Mouse (Mus musculus) hindbrain, postnatal 0 days (tissue): ENCODE results near the gene Ptges. TPM values are rescaled to one million over a fixed set of nuclear protein-coding genes. Genes with fewer than 3 reads are reported as not detected.
A peak's percentile ranks its signal among the peaks of the same experiment; 100 is the strongest.

Source experiments
- ATAC-seq: fragments of 200-750 bp; cut with Nextera tagmentation; 2 replicates; pipeline ENCODE4 v1.8.0; 2017; ENCODE audit warnings: mild to moderate bottlenecking, moderate TSS enrichment, moderate library complexity
- DNase-seq: peaks from one replicate; pipeline ENCODE4 v3.0.0-alpha.2; 2015; ENCODE audit warnings: low spot score
- H3K27ac ChIP-seq: fragments of 300-500 bp; sonication (generic); 2 replicates; pipeline ENCODE4 v1.5.1; 2014; ENCODE audit warnings: mild to moderate bottlenecking
- H3K27me3 ChIP-seq: fragments of 300-500 bp; sonication (generic); 2 replicates; pipeline ENCODE4 v1.6.1; 2014; ENCODE audit warnings: low read length, mixed read lengths; ENCODE audit not compliant: insufficient read depth
- H3K36me3 ChIP-seq: fragments of 300-500 bp; sonication (generic); 2 replicates; pipeline ENCODE4 v1.6.1; 2014; ENCODE audit warnings: low read length, mixed read lengths; ENCODE audit not compliant: insufficient read depth
- H3K4me1 ChIP-seq: fragments of 300-500 bp; sonication (generic); 2 replicates; pipeline ENCODE4 v1.6.1; 2014; ENCODE audit warnings: antibody characterized with exemption, low read length, mixed read lengths; ENCODE audit not compliant: insufficient read depth
- H3K4me2 ChIP-seq: fragments of 300-500 bp; sonication (generic); 2 replicates; pipeline ENCODE4 v1.6.1; 2014; ENCODE audit warnings: low read depth, mild to moderate bottlenecking, low read length, moderate library complexity, mixed read lengths
- H3K4me3 ChIP-seq: fragments of 300-500 bp; sonication (generic); 2 replicates; pipeline ENCODE4 v1.5.1; 2014; ENCODE audit warnings: low read length
- H3K9ac ChIP-seq: fragments of 300-500 bp; sonication (generic); replicated peaks from 2 replicates; pipeline ENCODE4 v1.6.1; 2014; ENCODE audit warnings: mild to moderate bottlenecking, low read length, moderate library complexity, mixed read lengths
- H3K9me3 ChIP-seq: fragments of 300-500 bp; sonication (generic); 2 replicates; pipeline ENCODE4 v1.6.1; 2016; ENCODE audit warnings: low read length, mixed read lengths
- CTCF ChIP-seq: IDR thresholded peaks from 2 replicates; pipeline ENCODE4 v1.5.1; 2016; ENCODE audit warnings: antibody characterized with exemption, control low read depth, low read depth
- WGBS: fragments of 180-500 bp; shearing (Covaris S2); extraction: QIAGEN DNeasy Blood & Tissue Kit; methylation state at CpG from one replicate; pipeline ENCODE4 v1.1.7; 2014; 5-methylcytosine and 5-hydroxymethylcytosine counted together
- polyA plus RNA-seq: library from polyadenylated mRNA; unstranded; fragments of >200 nt; fragmentation: Nextera tagmentation; extraction: Ambion mirVana; gene quantifications from 2 replicates; pipeline ENCODE4 v1.2.1, GENCODE M21; 2015
- total RNA-seq: library from RNA; depleted of rRNA; stranded (reverse); fragments of >200 nt; gene quantifications from 2 replicates; pipeline ENCODE4 v1.2.3, GENCODE M21; 2014

Gene Ptges
- total and polyA plus RNA-seq, 2 experiments from 2014 or later = 8.4 to 13.3 TPM

DNA sequence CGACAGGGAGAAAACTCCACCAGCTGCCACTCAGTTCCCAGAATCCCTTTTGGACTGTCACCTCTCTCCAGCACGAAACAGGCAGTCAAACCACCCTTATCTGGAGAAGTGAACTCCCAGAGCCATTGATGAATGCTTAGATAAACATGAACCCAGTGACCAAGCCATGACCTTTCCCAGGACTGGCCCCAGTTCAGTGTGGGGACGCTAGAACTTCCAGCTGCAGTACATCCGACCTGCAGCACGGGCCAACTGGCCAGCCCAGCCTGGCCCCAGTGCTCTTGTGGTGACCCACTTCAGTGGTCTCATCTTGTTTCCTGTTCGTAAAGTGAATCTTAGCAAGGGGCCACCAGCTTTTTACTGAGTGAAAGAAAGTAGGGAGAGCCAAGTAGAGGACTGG is 36.3 kb downstream of the Ptges start:
- DNase-seq = no peak
- 38% methylated on average over 6 of the region's 6 CpGs for WGBS

DNA sequence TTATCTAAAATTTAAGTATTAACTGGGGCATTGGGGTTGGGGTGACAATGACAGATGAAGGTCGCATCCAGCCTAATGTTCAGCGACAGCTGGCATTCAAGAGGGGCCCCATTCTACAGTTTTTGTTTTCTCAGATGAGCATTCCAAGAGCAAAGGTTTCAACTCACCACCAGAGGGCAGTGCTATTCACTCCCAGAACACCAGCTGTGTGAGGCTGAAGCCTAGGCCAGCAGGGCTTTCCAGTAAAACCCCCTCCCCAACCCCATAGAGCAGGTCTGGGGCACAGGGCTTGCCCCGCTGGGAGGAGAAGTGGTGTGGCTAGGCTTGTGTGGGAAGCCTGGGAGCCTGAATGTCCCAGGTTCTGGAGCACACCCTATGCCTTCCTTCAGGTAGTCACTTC is 38.7 kb downstream of the Ptges start:
- Histone ChIP-seq H3K4me1 (no peaks in the 10 kb centered on the region), H3K4me2 (no peak overlapping the region), H3K27ac (no peak overlapping the region), H3K9ac (no peak overlapping the region), H3K9me3 (no peaks in the 10 kb centered on the region), H3K36me3 (no peaks in the 10 kb centered on the region), H3K4me3 (no peak overlapping the region), H3K27me3 (no peaks in the 10 kb centered on the region)
- WGBS = 3% methylated on average over 3 of the region's 3 CpGs
- peak; percentile 79 for DNase-seq
- 0 out of 2 replicates have a peak, but pooled peaks have one; percentile 24 for ATAC-seq
- TF ChIP-seq CTCF = peak; percentile 80

More for the DNA sequence above, 36.3 kb downstream of the Ptges start:
- Histone ChIP-seq H3K27me3 (no peaks in the 10 kb centered on the region), H3K36me3 (no peaks in the 10 kb centered on the region), H3K9ac (no peak overlapping the region), H3K4me3 (no peak overlapping the region), H3K27ac (no peak overlapping the region), H3K4me2 (no peak overlapping the region), H3K4me1 (no peaks in the 10 kb centered on the region), H3K9me3 (no peaks in the 10 kb centered on the region)
- no peak for ATAC-seq
- no peak for TF ChIP-seq CTCF

DNA sequence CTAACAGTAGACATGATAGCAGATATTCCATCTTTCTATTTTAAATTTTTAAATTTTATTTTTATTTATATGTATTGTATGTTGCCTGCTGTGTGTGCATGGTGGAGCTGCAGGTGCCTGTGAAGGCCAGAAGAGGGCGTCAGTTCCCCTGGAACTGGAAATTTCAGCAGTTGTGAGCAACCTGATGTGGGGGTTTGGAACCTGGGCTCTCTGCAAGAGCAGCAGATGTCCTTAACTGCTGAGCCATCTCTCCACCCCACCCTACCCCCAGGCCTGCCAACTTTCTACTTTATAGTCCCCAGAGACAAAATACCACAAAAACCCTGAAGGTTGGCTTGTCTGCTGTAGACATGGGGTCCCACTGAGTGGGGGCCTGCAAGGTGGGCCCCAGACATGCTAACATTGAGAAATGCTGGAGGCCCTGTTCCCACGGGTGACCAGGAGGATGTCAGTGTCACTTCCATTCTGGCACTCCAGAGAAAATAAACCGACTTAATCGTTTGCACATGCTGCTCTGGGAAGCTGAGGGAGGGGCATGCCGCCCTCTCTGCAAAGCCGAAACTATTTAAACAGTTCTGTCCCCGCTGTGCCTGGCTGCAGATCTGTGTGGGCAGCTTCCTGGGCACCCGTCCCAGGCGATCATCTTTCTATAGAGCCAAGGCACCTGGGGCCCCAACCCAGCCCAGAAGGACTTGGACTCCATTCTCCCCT is 44.1 kb downstream of the Ptges start:
- Histone ChIP-seq H3K4me1 (no peaks in the 10 kb centered on the region), H3K4me2 (no peak overlapping the region), H3K27me3 (no peaks in the 10 kb centered on the region), H3K4me3 (no peak overlapping the region), H3K36me3 (no peaks in the 10 kb centered on the region), H3K27ac (peak overlapping the region; percentile 43), H3K9me3 (no peaks in the 10 kb centered on the region), H3K9ac (no peak overlapping the region)
- peak; percentile 81 for DNase-seq
- peak; percentile 32; the same call in 1 of the 2 replicates for TF ChIP-seq CTCF
- ATAC-seq = peak; percentile 80
- WGBS = 30% methylated on average over 9 of the region's 9 CpGs

DNA sequence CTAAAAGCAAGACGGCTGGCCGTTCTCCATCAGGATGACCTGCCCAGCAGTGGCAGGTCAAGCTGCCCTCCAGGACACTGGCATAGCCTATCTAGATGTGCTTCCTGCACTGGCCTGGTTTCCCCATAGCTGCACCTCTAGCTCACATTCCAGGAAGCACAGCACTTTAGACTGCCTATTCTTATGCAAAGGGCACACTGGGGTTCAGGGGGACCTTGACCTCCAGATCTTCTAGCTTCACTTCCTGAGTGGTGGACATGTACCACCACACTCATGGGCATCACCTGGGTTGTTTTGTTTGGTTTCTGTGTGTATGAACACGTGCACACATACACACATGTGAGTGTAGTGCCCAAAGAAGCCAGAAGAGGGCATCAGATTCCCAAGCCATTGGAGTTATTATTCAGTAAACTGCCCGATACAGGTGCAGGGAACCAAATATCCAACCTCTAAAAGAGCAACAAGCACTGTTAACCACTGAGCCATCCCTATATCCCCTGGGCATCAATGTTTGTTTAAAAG is 44.8 kb downstream of the Ptges start:
- Histone ChIP-seq H3K9ac (no peak overlapping the region), H3K4me3 (no peak overlapping the region), H3K4me2 (no peak overlapping the region), H3K9me3 (no peaks in the 10 kb centered on the region), H3K4me1 (no peaks in the 10 kb centered on the region), H3K27me3 (no peaks in the 10 kb centered on the region), H3K27ac (no peak overlapping the region), H3K36me3 (no peaks in the 10 kb centered on the region)
- ATAC-seq = no peak
- TF ChIP-seq CTCF = 0 out of 2 replicates have a peak, but pooled peaks have one; percentile 28
- 92% methylated on average over 4 of the region's 4 CpGs for WGBS
- DNase-seq = no peak

DNA sequence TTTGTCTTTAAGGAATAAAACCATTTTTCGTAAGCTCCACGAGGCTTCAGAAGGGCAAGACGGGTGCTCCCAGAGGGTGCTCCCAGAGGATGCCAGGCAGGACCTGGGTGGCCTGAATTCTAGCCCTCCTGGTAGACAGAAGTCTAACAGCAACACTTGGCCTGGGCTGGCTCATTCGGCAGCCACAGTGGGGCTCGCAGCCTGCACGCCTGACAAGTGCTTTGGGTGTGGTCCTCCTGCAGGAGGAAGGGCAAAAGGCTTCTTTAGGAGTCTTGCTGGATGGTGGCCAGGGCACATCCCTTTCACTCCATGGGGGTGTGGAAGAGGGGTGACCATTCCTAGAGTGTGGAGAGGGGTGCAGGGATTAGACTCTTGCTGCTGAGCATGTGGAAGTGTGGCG is 48.4 kb downstream of the Ptges start:
- DNase-seq = no peak
- 80% methylated on average over 7 of the region's 7 CpGs for WGBS

DNA sequence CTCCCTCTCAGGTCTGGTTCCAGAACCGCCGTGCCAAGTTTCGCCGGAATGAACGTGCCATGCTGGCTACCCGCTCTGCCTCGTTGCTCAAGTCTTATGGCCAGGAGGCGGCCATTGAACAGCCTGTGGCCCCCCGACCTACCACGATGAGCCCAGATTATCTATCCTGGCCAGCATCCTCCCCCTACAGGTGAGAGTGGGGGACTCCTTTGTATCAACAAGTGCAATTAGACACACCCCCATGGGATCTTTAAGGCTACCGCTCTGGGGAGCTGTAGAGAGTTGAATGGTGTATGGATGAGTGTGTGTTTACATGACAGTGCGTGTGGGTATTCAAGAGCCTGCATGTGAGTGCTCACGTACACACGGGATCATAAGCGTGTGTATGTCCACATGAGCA is 50.2 kb downstream of the Ptges start:
- no peak for DNase-seq
- no peak overlapping the region for H3K27ac ChIP-seq
- TF ChIP-seq CTCF = no peak
- 0 out of 2 replicates have a peak, but pooled peaks cover 3% of the 10 kb centered on the region for H3K4me1 ChIP-seq
- 89% methylated on average over 15 of the region's 15 CpGs for WGBS
- no peak overlapping the region for H3K4me2 ChIP-seq
- H3K36me3 ChIP-seq = no peaks in the 10 kb centered on the region
- no peak overlapping the region for H3K4me3 ChIP-seq
- H3K9me3 ChIP-seq = no peaks in the 10 kb centered on the region
- no peak overlapping the region for H3K9ac ChIP-seq
- no peak for ATAC-seq
- no peaks in the 10 kb centered on the region for H3K27me3 ChIP-seq

More for the DNA sequence above, 48.4 kb downstream of the Ptges start:
- Histone ChIP-seq H3K9ac (no peak overlapping the region), H3K27me3 (no peaks in the 10 kb centered on the region), H3K9me3 (no peaks in the 10 kb centered on the region), H3K4me3 (no peak overlapping the region), H3K36me3 (no peaks in the 10 kb centered on the region), H3K27ac (no peak overlapping the region), H3K4me1 (no peaks in the 10 kb centered on the region), H3K4me2 (no peak overlapping the region)
- no peak for TF ChIP-seq CTCF
- no peak for ATAC-seq
